Mouse (Mus musculus): ENCODE data around the gene Pard3.
A peak's percentile ranks its signal among the peaks of the same experiment; 100 is the strongest.

Pard3 gene

GRCm38 (mm10) chr8:127229325-127230232 is 165.9 kb downstream of the Pard3 start:
- no peak for DNase-seq (ENCODE audit: extremely low spot score)

GRCm38 (mm10) chr8:127230233-127230595 is 166.5 kb downstream of the Pard3 start:
- no peak for DNase-seq (ENCODE audit: extremely low spot score)

GRCm38 (mm10) chr8:127243351-127243750 is 179.7 kb downstream of the Pard3 start:
- no peak for DNase-seq (ENCODE audit: extremely low spot score)

GRCm38 (mm10) chr8:127243841-127244240 is 180.1 kb downstream of the Pard3 start:
- DNase-seq (ENCODE audit: extremely low spot score), result no peak

- no peak for DNase-seq (ENCODE audit: extremely low spot score)
Measured at GRCm38 (mm10) chr8:127250746-127251145, 187.1 kb downstream of the Pard3 start.

- DNase-seq (ENCODE audit: extremely low spot score), result no peak
Measured at GRCm38 (mm10) chr8:127251476-127251875, 187.8 kb downstream of the Pard3 start.

- no peak for DNase-seq (ENCODE audit: extremely low spot score)
Measured at GRCm38 (mm10) chr8:127251985-127252384, 188.3 kb downstream of the Pard3 start.

GRCm38 (mm10) chr8:127254625-127255024 is 190.9 kb downstream of the Pard3 start:
- no peak for DNase-seq (ENCODE audit: extremely low spot score)

- DNase-seq (ENCODE audit: extremely low spot score), result no peak
Measured at GRCm38 (mm10) chr8:127257086-127257485, 193.4 kb downstream of the Pard3 start.

GRCm38 (mm10) chr8:127261051-127261450 is 197.4 kb downstream of the Pard3 start:
- DNase-seq (ENCODE audit: extremely low spot score), result no peak

GRCm38 (mm10) chr8:127262026-127262425 is 198.3 kb downstream of the Pard3 start:
- no peak for DNase-seq (ENCODE audit: extremely low spot score)

- no peak for DNase-seq (ENCODE audit: extremely low spot score)
Measured at GRCm38 (mm10) chr8:127262436-127262835, 198.7 kb downstream of the Pard3 start.

GRCm38 (mm10) chr8:127262926-127263325 is 199.2 kb downstream of the Pard3 start:
- DNase-seq (ENCODE audit: extremely low spot score), result no peak

GRCm38 (mm10) chr8:127263457-127263856 is 199.8 kb downstream of the Pard3 start:
- no peak for DNase-seq (ENCODE audit: extremely low spot score)

- no peak for DNase-seq (ENCODE audit: extremely low spot score)
Measured at GRCm38 (mm10) chr8:127264691-127265470, 201.2 kb downstream of the Pard3 start.

- no peak for DNase-seq (ENCODE audit: extremely low spot score)
Measured at GRCm38 (mm10) chr8:127266777-127267176, 203.1 kb downstream of the Pard3 start.

- peak; percentile 27 for DNase-seq (ENCODE audit: extremely low spot score)
Measured at GRCm38 (mm10) chr8:127268239-127269024, 204.7 kb downstream of the Pard3 start.

- DNase-seq (ENCODE audit: extremely low spot score), result no peak
Measured at GRCm38 (mm10) chr8:127269082-127269747, 205.5 kb downstream of the Pard3 start.

GRCm38 (mm10) chr8:127271186-127271585 is 207.5 kb downstream of the Pard3 start:
- no peak for DNase-seq (ENCODE audit: extremely low spot score)

GRCm38 (mm10) chr8:127280299-127280974 is 216.7 kb downstream of the Pard3 start:
- no peak for DNase-seq (ENCODE audit: extremely low spot score)

GRCm38 (mm10) chr8:127281035-127281434 is 217.3 kb downstream of the Pard3 start:
- no peak for DNase-seq (ENCODE audit: extremely low spot score)
